Mouse (Mus musculus) heart, adult 2 months (tissue): ENCODE measurements around the gene Tor3a.

Experiments
- EP300 ChIP-seq: fragments of 200-500 bp; IDR thresholded peaks from 2 replicates; pipeline ENCODE4 v1.6.1; 2011; ENCODE audit warnings: low read depth, low read length, control low read depth; ENCODE audit not compliant: insufficient read depth
- POLR2A ChIP-seq: fragments of 200-500 bp; IDR thresholded peaks from 2 replicates; pipeline ENCODE4 v1.6.1; 2011; ENCODE audit warnings: mild to moderate bottlenecking, low read depth, low read length, control low read depth; ENCODE audit not compliant: insufficient read depth

DNA sequence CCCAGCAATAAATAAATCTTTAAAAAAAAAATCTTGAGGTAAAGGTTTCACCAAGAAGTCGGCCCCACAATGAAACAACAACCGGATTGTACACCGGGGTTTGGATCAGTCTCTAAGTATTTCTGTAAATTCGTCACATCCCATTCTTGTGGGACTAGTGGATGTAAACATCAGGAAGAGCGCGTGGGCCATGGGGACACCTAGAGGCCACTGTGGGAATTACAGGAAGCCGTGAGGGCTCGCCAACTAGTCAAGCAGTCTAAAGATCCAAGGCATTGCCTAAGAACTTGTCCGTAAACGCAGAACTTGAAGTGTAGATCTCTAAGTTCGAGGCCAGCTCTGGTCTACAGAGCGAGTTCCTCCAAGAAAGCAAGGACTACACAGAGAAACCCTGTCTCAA is 2.0 kb upstream of the Tor3a start:
- TF ChIP-seq POLR2A: no peak
- peak; percentile 67; the same call in 1 of the 2 replicates for TF ChIP-seq EP300
